Mouse (Mus musculus): ENCODE measurements around the gene Wdfy4.

DNA sequence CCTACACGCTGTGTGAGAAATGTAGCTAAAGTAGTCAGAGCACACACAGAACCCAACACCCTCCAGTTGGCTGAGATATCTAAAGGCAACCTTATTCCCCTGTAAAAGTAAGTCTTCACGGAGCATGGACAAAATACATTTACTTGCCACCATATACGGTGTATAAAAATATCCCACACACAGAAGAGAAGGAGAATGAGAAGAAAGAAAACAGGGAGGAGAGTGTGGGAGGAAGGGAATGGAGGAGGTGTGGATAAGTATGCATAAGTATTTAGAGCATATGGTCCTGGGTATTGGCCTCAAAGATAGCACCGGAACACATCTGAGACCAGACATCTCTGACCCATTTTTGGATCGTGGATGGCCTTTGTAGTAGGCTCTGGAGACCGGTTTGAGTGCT, 50.1 kb downstream of the Wdfy4 start:
- TF ChIP-seq CTCF (IDR thresholded peaks at IDR 0.05; ENCODE audit: extremely low read depth, insufficient read depth, low read length) (no peak), POLR2A (IDR thresholded peaks at IDR 0.05; ENCODE audit: extremely low read depth, insufficient read depth, low read length) (no peak)

Measured in cortical plate, adult 2 months (tissue).